ENCODE assay signal across 11 mouse cellular contexts in the genomic region with DNA sequence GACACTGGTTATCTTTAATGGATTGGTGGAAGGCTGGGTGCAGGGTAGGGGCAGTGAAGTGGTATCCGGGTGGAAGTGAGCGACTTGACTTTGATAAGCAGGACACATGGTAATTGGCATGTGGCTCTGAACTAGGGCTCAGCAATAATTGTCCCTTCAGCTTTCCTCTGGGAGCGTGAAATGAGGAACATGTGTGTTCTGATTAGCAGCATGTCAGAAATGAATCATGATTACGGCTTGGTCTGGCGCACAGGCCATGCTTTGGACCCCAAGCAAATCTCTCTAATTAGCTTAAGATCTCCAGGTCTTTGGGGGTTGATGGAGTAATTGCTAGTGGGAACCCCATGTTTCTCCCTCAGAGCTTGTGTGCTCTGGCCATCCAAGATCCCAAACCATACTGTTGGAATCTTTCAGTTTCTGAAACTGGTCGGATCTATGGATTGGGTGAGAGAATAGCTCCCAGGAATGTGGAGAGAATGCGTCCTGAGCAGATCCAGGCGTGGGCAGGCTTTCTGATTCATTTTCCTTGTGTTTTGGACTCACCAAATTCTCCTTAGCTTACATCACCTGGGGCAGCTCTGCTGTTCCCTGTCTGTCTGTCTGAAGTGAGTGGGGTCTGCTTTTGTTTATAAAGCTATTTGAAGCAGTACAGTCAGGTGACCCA. TPM values are rescaled to one million over a fixed set of nuclear protein-coding genes. Genes with fewer than 3 reads are reported as not detected.
DNase-seq lines count a peak whose midpoint lies in the region; ATAC-seq and TF ChIP-seq lines count a peak whose summit lies in the region.
"Had no signal": no experiment of that assay in that cellular context is flagged by ENCODE, and none has a peak within 500 bp of the region (broad histone marks: within the 10 kb centered on the region; RNA-seq: fewer than 3 reads in every experiment).

No protein-coding gene starts in this region.

- ATAC-seq in forebrain, embryonic 14.5 days: no peak
- ATAC-seq in kidney, embryonic 15.5 days (replicated peaks; ENCODE audit: low FRiP score): no peak
- ATAC-seq in embryonic facial prominence, embryonic 11.5 days (replicated peaks; ENCODE audit: insufficient number of reproducible peaks, low FRiP score, low TSS enrichment, low read depth): no peak
- ATAC-seq: activated CD4-positive, CD25-positive, alpha-beta regulatory T cell, adult 4 months had no signal

- TF ChIP-seq POLR2A in myocyte (IDR thresholded peaks at IDR 0.05; ENCODE audit: insufficient read length, low read depth): no peak

- 41% methylated on average over 8 of the region's 8 CpGs for WGBS in forebrain, embryonic 10.5 days
- 34% methylated on average over 8 of the region's 8 CpGs for WGBS in forebrain, embryonic 14.5 days
- 40% methylated on average over 8 of the region's 8 CpGs for WGBS in kidney, embryonic 15.5 days
- WGBS in embryonic facial prominence, embryonic 11.5 days: 15% methylated on average over 8 of the region's 8 CpGs

- no peak overlapping the region for H3K4me2 ChIP-seq in forebrain, embryonic 14.5 days (ENCODE audit: low read length)
- no peak overlapping the region for H3K4me2 ChIP-seq in kidney, embryonic 15.5 days
- no peak overlapping the region for H3K4me2 ChIP-seq in embryonic facial prominence, embryonic 11.5 days (ENCODE audit: low read depth, low read length)
- H3K4me2 ChIP-seq in myocyte (ENCODE audit: low read depth): peak overlapping the region; percentile 79
- H3K4me2 ChIP-seq: lung, embryonic 15.5 days; neural tube, embryonic 12.5 days had no signal

- no peak overlapping the region for H3K4me3 ChIP-seq in forebrain, embryonic 10.5 days
- no peak overlapping the region for H3K4me3 ChIP-seq in forebrain, embryonic 14.5 days (ENCODE audit: low read depth, low read length)
- H3K4me3 ChIP-seq in kidney, embryonic 15.5 days (replicated peaks): no peak overlapping the region
- no peak overlapping the region for H3K4me3 ChIP-seq in embryonic facial prominence, embryonic 11.5 days (ENCODE audit: low read depth, low read length)
- no peak overlapping the region for H3K4me3 ChIP-seq in myocyte
- H3K4me3 ChIP-seq: lung, embryonic 15.5 days; neural tube, embryonic 12.5 days had no signal

- H3K9me3 ChIP-seq in forebrain, embryonic 10.5 days: no peaks in the 10 kb centered on the region
- H3K9me3 ChIP-seq in forebrain, embryonic 14.5 days (replicated peaks; ENCODE audit: control insufficient read depth, low read length): no peaks in the 10 kb centered on the region
- H3K9me3 ChIP-seq in kidney, embryonic 15.5 days (replicated peaks): no peaks in the 10 kb centered on the region
- H3K9me3 ChIP-seq in embryonic facial prominence, embryonic 11.5 days (replicated peaks; ENCODE audit: control insufficient read depth, low read length): no peaks in the 10 kb centered on the region
- H3K9me3 ChIP-seq: lung, embryonic 15.5 days; neural tube, embryonic 12.5 days had no signal

- peaks cover 48% of the 10 kb centered on the region for H3K27me3 ChIP-seq in forebrain, embryonic 10.5 days (ENCODE audit: poor library complexity, severe bottlenecking)
- H3K27me3 ChIP-seq in forebrain, embryonic 14.5 days (replicated peaks; ENCODE audit: control insufficient read depth, insufficient read depth, low read length): no peaks in the 10 kb centered on the region
- H3K27me3 ChIP-seq in kidney, embryonic 15.5 days: no peaks in the 10 kb centered on the region
- H3K27me3 ChIP-seq in embryonic facial prominence, embryonic 11.5 days (ENCODE audit: control insufficient read depth, insufficient read depth, low read length): no peaks in the 10 kb centered on the region
- no peaks in the 10 kb centered on the region for H3K27me3 ChIP-seq in myocyte (ENCODE audit: control insufficient read depth, insufficient read depth, insufficient read length)
- H3K27me3 ChIP-seq: lung, embryonic 15.5 days; neural tube, embryonic 12.5 days had no signal

- H3K79me2 ChIP-seq in myocyte (ENCODE audit: control insufficient read depth, insufficient read depth): no peaks in the 10 kb centered on the region

- no peak overlapping the region for H3K9ac ChIP-seq in forebrain, embryonic 14.5 days (ENCODE audit: low read length)
- H3K9ac ChIP-seq in kidney, embryonic 15.5 days: no peak overlapping the region
- no peak overlapping the region for H3K9ac ChIP-seq in embryonic facial prominence, embryonic 11.5 days (replicated peaks; ENCODE audit: low read length)
- H3K9ac ChIP-seq: lung, embryonic 15.5 days; neural tube, embryonic 12.5 days had no signal

- H3ac ChIP-seq in myocyte (ENCODE audit: control insufficient read depth, insufficient read length): no peak overlapping the region

- peaks cover 97% of the 10 kb centered on the region for H3K4me1 ChIP-seq in forebrain, embryonic 10.5 days
- H3K4me1 ChIP-seq in forebrain, embryonic 14.5 days (ENCODE audit: control insufficient read depth, insufficient read depth, low read length): peaks cover 27% of the 10 kb centered on the region
- peaks cover 80% of the 10 kb centered on the region for H3K4me1 ChIP-seq in kidney, embryonic 15.5 days
- H3K4me1 ChIP-seq in embryonic facial prominence, embryonic 11.5 days (ENCODE audit: control insufficient read depth, insufficient read depth, low read length): peaks cover 39% of the 10 kb centered on the region

- no peaks in the 10 kb centered on the region for H3K36me3 ChIP-seq in forebrain, embryonic 10.5 days (replicated peaks)
- no peaks in the 10 kb centered on the region for H3K36me3 ChIP-seq in forebrain, embryonic 14.5 days (ENCODE audit: control insufficient read depth, insufficient read depth, low read length)
- H3K36me3 ChIP-seq in kidney, embryonic 15.5 days: no peaks in the 10 kb centered on the region
- H3K36me3 ChIP-seq in embryonic facial prominence, embryonic 11.5 days (replicated peaks; ENCODE audit: control insufficient read depth, insufficient read depth, low read depth, low read length): no peaks in the 10 kb centered on the region
- no peaks in the 10 kb centered on the region for H3K36me3 ChIP-seq in myocyte (ENCODE audit: control insufficient read depth, insufficient read depth)
- H3K36me3 ChIP-seq: lung, embryonic 15.5 days; neural tube, embryonic 12.5 days had no signal

- peak overlapping the region; percentile 63; the same call in 1 of the 2 replicates for H3K27ac ChIP-seq in forebrain, embryonic 10.5 days
- H3K27ac ChIP-seq in forebrain, embryonic 14.5 days (ENCODE audit: low read depth, low read length): no peak overlapping the region
- H3K27ac ChIP-seq in kidney, embryonic 15.5 days: peak overlapping the region; percentile 64
- peak overlapping the region; percentile 42 for H3K27ac ChIP-seq in embryonic facial prominence, embryonic 11.5 days (replicated peaks; ENCODE audit: low read depth, low read length)
- H3K27ac ChIP-seq: lung, embryonic 15.5 days; neural tube, embryonic 12.5 days had no signal

- DNase-seq in forebrain, embryonic 10.5 days (ENCODE audit: extremely low spot score, low spot score): no peak
- no peak for DNase-seq in forebrain, embryonic 14.5 days (ENCODE audit: low spot score)
- DNase-seq in kidney, adult 9 months: no peak
- DNase-seq in embryonic facial prominence, embryonic 11.5 days (ENCODE audit: low spot score): peak; percentile 76
- DNase-seq in spleen, postnatal 4 days (ENCODE audit: low spot score in 2 of 2): no peak
- no peak for DNase-seq in lung, postnatal 4 days

TF ChIP-seq in myocyte, 11 proteins besides CTCF, POLR2A, EP300 and RAD21:
- no peak for TF ChIP-seq TCF12 (IDR thresholded peaks at IDR 0.05; ENCODE audit: insufficient read depth, poor library complexity, severe bottlenecking)
- TF ChIP-seq MYOD1 (IDR thresholded peaks at IDR 0.05; ENCODE audit: control insufficient read depth in 1 of 3, insufficient read length in 2 of 3, low read depth in 2 of 3): no peak
- TF ChIP-seq CEBPB (IDR thresholded peaks at IDR 0.05; ENCODE audit: insufficient read depth, poor library complexity, severe bottlenecking): no peak
- TF ChIP-seq SRF (IDR thresholded peaks at IDR 0.05; ENCODE audit: control insufficient read depth, insufficient read length, low read depth): no peak
- TF ChIP-seq POLR2AphosphoS2 (IDR thresholded peaks at IDR 0.05; ENCODE audit: insufficient read length, low read depth): no peak
- TF ChIP-seq MAX (IDR thresholded peaks at IDR 0.05; ENCODE audit: low read depth): no peak
- no peak for TF ChIP-seq USF1 (IDR thresholded peaks at IDR 0.05; ENCODE audit: low read depth)
- no peak for TF ChIP-seq MYOG (IDR thresholded peaks at IDR 0.05; ENCODE audit: control insufficient read depth in 1 of 3, insufficient read depth in 1 of 3, insufficient read length in 2 of 3, low read depth in 2 of 3)
- TF ChIP-seq TCF3 (IDR thresholded peaks at IDR 0.05; ENCODE audit: insufficient read length, low read depth): no peak
TF ChIP-seq in myocyte: peak in this region for 0.

RNA-seq across cellular contexts. Expression of gene Il17rd, which starts 30.8 kb away (rescaled TPM):
- polyA plus RNA-seq in forebrain, embryonic 10.5 days (2016; fragmentation: Nextera tagmentation; extraction: Ambion mirVana): 7.4 and 9.6 TPM in 2 replicates
- polyA plus RNA-seq in forebrain, embryonic 14.5 days (2014; fragmentation: Nextera tagmentation; extraction: Ambion mirVana): 1.3 and 1.9 TPM in 2 replicates
- polyA plus RNA-seq in kidney, embryonic 15.5 days (2015; fragmentation: Nextera tagmentation; extraction: Ambion mirVana): 5.9 and 6.2 TPM in 2 replicates
- 6.7 and 6.9 TPM in 2 replicates for polyA plus RNA-seq in embryonic facial prominence, embryonic 11.5 days (2014; fragmentation: Nextera tagmentation; extraction: Ambion mirVana)
- 1.9 TPM for polyA plus RNA-seq in myocyte (2012; fragmentation: generic; extraction: Trizol)

RNA-seq across cellular contexts. Expression of gene Arhgef3, which starts 45.1 kb away (rescaled TPM):
- polyA plus RNA-seq in forebrain, embryonic 10.5 days (2016; fragmentation: Nextera tagmentation; extraction: Ambion mirVana): 1.6 and 2.4 TPM in 2 replicates
- 3.0 and 4.1 TPM in 2 replicates for polyA plus RNA-seq in forebrain, embryonic 14.5 days (2014; fragmentation: Nextera tagmentation; extraction: Ambion mirVana)
- 15.3 and 17.2 TPM in 2 replicates for polyA plus RNA-seq in kidney, embryonic 15.5 days (2015; fragmentation: Nextera tagmentation; extraction: Ambion mirVana)
- polyA plus RNA-seq in embryonic facial prominence, embryonic 11.5 days (2014; fragmentation: Nextera tagmentation; extraction: Ambion mirVana): 5.4 and 6.8 TPM in 2 replicates
- polyA plus RNA-seq in myocyte (2012; fragmentation: generic; extraction: Trizol): 6.6 TPM
